Mouse (Mus musculus): ENCODE measurements at regions not wholly inside any gene's neighbourhood (a gene's known extent, or its start where the extent isn't known, plus 50 kb on each side); places are given as distances from the start of the nearest gene placed in this dataset.

DNA sequence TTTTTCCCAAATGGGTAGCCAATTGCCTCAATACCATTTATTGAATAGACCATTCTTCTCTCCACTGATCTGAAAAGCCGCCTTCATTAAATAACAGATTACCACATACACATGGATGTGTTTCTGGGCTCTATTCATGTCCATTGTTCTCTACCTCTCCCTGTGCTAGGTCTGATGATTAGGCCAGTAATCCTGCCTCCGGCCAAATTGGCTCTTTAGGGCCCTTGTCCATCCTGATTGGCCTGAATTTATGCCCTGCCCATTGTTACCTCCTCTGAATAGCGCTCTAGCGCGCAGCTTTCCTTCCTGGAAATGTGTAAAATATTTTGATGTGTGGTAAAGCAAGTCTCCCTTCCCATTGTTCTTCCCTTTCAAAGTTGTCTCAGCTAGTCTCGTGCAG is 163.2 kb downstream of the Efnb1 start:
- TF ChIP-seq CTCF (IDR thresholded peaks at IDR 0.05; ENCODE audit: low read depth): no peak
- TF ChIP-seq EP300 (optimal IDR thresholded peaks at IDR 0.05): no peak
